Mouse (Mus musculus) heart, adult 2 months (tissue): Measurements from ENCODE around the gene Slc25a10.
A peak's percentile ranks its signal among the peaks of the same experiment; 100 is the strongest.

Experiments used
- CTCF ChIP-seq: fragments of 200-600 bp; IDR thresholded peaks from 2 replicates; pipeline ENCODE4 v1.8.1; 2022; ENCODE audit warnings: antibody characterized with exemption, mild to moderate bottlenecking, moderate library complexity
- EP300 ChIP-seq: fragments of 200-500 bp; IDR thresholded peaks from 2 replicates; pipeline ENCODE4 v1.6.1; 2011; ENCODE audit warnings: low read depth, low read length, control low read depth; ENCODE audit not compliant: insufficient read depth
- POLR2A ChIP-seq: fragments of 200-500 bp; IDR thresholded peaks from 2 replicates; pipeline ENCODE4 v1.6.1; 2011; ENCODE audit warnings: mild to moderate bottlenecking, low read depth, low read length, control low read depth; ENCODE audit not compliant: insufficient read depth

DNA sequence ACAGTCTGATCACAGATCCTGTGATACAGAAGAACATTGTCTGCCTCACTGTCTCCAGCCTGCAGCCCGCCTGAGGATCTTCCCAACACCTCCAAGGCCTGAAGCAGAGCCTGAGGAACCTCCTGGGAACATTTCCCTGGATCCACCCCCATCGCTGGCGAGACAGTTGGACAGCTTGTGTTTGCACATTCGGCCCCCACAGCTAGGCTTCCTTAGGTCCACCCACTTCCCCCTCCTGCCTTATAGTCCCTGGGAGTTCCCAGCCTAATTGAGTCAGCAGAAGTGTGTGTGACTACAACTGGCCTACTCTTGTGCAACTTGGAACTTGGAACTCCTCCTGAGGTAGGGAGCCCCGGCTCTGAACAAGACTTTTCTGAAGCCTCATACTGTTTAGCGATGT, 26.4 kb downstream of the Slc25a10 start:
- no peak for TF ChIP-seq CTCF
- no peak for TF ChIP-seq POLR2A
- TF ChIP-seq EP300 = peak; percentile 80; the same call in 1 of the 2 replicates
